Mouse (Mus musculus): ENCODE measurements around the gene Kdm2b. TPM values are rescaled to one million over a fixed set of nuclear protein-coding genes. Genes with fewer than 3 reads are reported as not detected.
A peak's percentile ranks its signal among the peaks of the same experiment; 100 is the strongest.

Kdm2b gene
- total RNA-seq, 2 experiments from 2014 or later: 25.4 to 27.4 TPM

GRCm38 (mm10) chr5:123023049-123023448 is 33.4 kb upstream of the Kdm2b start:
- DNase-seq (ENCODE audit: extremely low spot score in 1 of 2, low spot score in 2 of 2): no peak
- intact Hi-C loops (cut with DNase I): no loop called here
- H3K27ac ChIP-seq: no peak overlapping the region
- no peak overlapping the region for H3K4me3 ChIP-seq
- no peak for TF ChIP-seq CTCF (IDR thresholded peaks at IDR 0.05)

- intact Hi-C loops (cut with DNase I): no loop called here
- DNase-seq (ENCODE audit: extremely low spot score in 1 of 2, low spot score in 2 of 2): no peak
- Histone ChIP-seq H3K4me3 (no peak overlapping the region), H3K27ac (no peak overlapping the region)
- no peak for TF ChIP-seq CTCF (IDR thresholded peaks at IDR 0.05)
Observed at GRCm38 (mm10) chr5:123021438-123021837, 31.8 kb upstream of the Kdm2b start.

GRCm38 (mm10) chr5:123020426-123020825 is 30.8 kb upstream of the Kdm2b start:
- DNase-seq (ENCODE audit: extremely low spot score in 1 of 2, low spot score in 2 of 2): no peak
- Histone ChIP-seq H3K27ac (no peak overlapping the region), H3K4me3 (no peak overlapping the region)
- TF ChIP-seq CTCF (IDR thresholded peaks at IDR 0.05): no peak
- intact Hi-C loops (cut with DNase I): no loop called here

GRCm38 (mm10) chr5:123019336-123020016 is 29.9 kb upstream of the Kdm2b start:
- TF ChIP-seq CTCF (IDR thresholded peaks at IDR 0.05): no peak
- Histone ChIP-seq H3K4me3 (no peak overlapping the region), H3K27ac (peak overlapping the region; percentile 64)
- no peak for DNase-seq (ENCODE audit: extremely low spot score in 1 of 2, low spot score in 2 of 2)
- intact Hi-C loops (cut with DNase I): no loop called here

- Histone ChIP-seq H3K4me3 (no peak overlapping the region), H3K27ac (no peak overlapping the region)
- TF ChIP-seq CTCF (IDR thresholded peaks at IDR 0.05): no peak
- intact Hi-C loops (cut with DNase I): no loop called here
- no peak for DNase-seq (ENCODE audit: extremely low spot score in 1 of 2, low spot score in 2 of 2)
Observed at GRCm38 (mm10) chr5:123017504-123017903, 27.9 kb upstream of the Kdm2b start.

GRCm38 (mm10) chr5:123015915-123016314 is 26.3 kb upstream of the Kdm2b start:
- DNase-seq (ENCODE audit: extremely low spot score in 1 of 2, low spot score in 2 of 2): no peak
- H3K27ac ChIP-seq: no peak overlapping the region
- peak overlapping the region; percentile 56 for H3K4me3 ChIP-seq
- no peak for TF ChIP-seq CTCF (IDR thresholded peaks at IDR 0.05)
- intact Hi-C loops (cut with DNase I): loop anchor here (2.0 kb wide), 1 partner anchor 91 kb away; no protein-coding TSS in a partner anchor

GRCm38 (mm10) chr5:123014753-123015701 is 25.4 kb upstream of the Kdm2b start, which contains the start of gene Orai1:
Gene Orai1 (plus strand): TSS chr5:123015074.
- intact Hi-C loops (cut with DNase I): loop anchor here (1.0 to 2.0 kb wide), 2 partner anchors 27 to 90 kb away; no protein-coding TSS in a partner anchor

GRCm38 (mm10) chr5:123013599-123014315 is 24.1 kb upstream of the Kdm2b start:
- no peak overlapping the region for H3K4me3 ChIP-seq
- intact Hi-C loops (cut with DNase I): loop anchor here (1.0 to 2.0 kb wide), 3 partner anchors 25 to 89 kb away; no protein-coding TSS in a partner anchor
- TF ChIP-seq CTCF (IDR thresholded peaks at IDR 0.05): peak; percentile 89
- H3K27ac ChIP-seq: no peak overlapping the region
- peak; percentile 60 to 65 for DNase-seq (ENCODE audit: extremely low spot score in 1 of 2, low spot score in 2 of 2)

More at GRCm38 (mm10) chr5:123014753-123015701, 25.4 kb upstream of the Kdm2b start, which contains the start of gene Orai1:
- peak within 1 kb of the TSS; percentile 84 for H3K27ac ChIP-seq
- peak; percentile 94 to 96 for DNase-seq (ENCODE audit: extremely low spot score in 1 of 2, low spot score in 2 of 2)
- H3K4me3 ChIP-seq: peak within 1 kb of the TSS; percentile 56
- TF ChIP-seq CTCF (IDR thresholded peaks at IDR 0.05): peak; percentile 12

- H3K27ac ChIP-seq: no peak overlapping the region
- DNase-seq (ENCODE audit: extremely low spot score in 1 of 2, low spot score in 2 of 2): no peak
- no peak overlapping the region for H3K4me3 ChIP-seq
- intact Hi-C loops (cut with DNase I): no loop called here
- TF ChIP-seq CTCF (IDR thresholded peaks at IDR 0.05): no peak
Observed at GRCm38 (mm10) chr5:123011705-123012104, 22.1 kb upstream of the Kdm2b start.

GRCm38 (mm10) chr5:123010806-123011205 is 21.2 kb upstream of the Kdm2b start:
- Histone ChIP-seq H3K4me3 (no peak overlapping the region), H3K27ac (no peak overlapping the region)
- intact Hi-C loops (cut with DNase I): no loop called here
- no peak for DNase-seq (ENCODE audit: extremely low spot score in 1 of 2, low spot score in 2 of 2)
- TF ChIP-seq CTCF (IDR thresholded peaks at IDR 0.05): peak; percentile 52

GRCm38 (mm10) chr5:123009873-123010272 is 20.2 kb upstream of the Kdm2b start:
- no peak overlapping the region for H3K4me3 ChIP-seq
- peak in 1 of 2 experiments; percentile 31 for DNase-seq (ENCODE audit: extremely low spot score in 1 of 2, low spot score in 2 of 2)
- intact Hi-C loops (cut with DNase I): no loop called here
- H3K27ac ChIP-seq: no peak overlapping the region; the same call in 1 of the 2 replicates
- TF ChIP-seq CTCF (IDR thresholded peaks at IDR 0.05): no peak

Data from left cerebral cortex, adult 2 months (tissue).